Mouse (Mus musculus): ENCODE measurements at regions not wholly inside any gene's neighbourhood (a gene's known extent, or its start where the extent isn't known, plus 50 kb on each side); places are given as distances from the start of the nearest gene placed in this dataset.
"Not testable (repeated sequence)": the region's sequence is repeated elsewhere in the genome, so short reads cannot be mapped to it uniquely, and the experiment has no call there.

DNA sequence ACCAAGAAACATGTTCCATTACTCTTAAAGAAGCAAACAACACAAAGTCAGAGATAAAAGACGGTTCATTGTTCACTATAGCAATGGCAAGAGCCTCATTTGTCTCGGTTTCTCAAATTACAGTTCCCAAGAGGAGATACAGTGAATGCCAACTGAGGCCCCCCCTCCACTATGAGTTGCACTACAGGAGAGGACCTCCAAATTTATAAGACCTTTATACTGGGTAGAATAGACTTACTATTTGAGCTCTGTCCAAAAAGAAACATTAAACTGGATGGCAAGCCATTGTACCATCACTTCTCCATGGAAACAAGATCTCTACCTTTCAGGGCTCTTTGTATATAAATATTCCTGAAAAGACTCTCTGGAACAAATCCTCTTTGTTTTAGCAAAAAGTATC, 66.4 kb downstream of the Fundc1 start:
- no peak for DNase-seq (ENCODE audit: low spot score)

DNA sequence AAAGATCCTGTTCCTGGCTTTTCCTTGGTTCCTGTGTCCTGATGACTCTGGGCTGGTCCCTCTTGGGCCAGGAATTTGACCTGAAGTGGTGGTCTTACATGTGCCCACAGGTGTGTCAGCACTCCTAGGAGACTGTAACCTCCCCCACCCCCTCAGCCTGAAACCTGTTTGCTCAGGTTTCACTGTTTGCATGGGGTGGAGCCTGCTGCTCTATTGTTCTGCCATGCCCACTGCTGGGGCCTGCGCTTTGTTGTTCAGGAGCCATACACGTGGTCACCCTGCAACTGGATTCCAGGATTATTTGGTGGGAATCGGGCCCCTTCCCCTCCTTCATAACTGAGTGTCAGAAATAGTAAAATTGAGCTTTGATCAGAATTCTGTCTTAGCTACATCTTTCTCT, 99.0 kb downstream of the Fundc1 start:
- DNase-seq (ENCODE audit: low spot score), result not testable (repeated sequence)

DNA sequence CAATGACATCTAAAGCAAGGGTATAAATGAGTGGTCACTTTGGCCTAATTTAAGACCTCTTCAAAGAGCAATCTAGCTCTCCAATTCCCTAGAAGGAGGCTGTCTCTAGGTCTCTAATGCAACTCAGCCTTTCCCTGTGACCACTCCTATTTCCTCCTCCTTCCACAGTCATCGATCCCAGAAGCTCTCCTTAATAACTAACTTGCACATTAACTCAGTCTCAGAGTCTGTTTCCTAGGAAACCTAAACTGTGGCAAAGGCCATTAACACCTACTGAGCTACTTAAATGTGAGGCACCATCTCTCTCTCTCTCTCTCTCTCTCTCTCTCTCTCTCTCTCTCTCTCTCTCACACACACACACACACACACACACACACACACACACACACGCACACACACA, 115.6 kb downstream of the Fundc1 start:
- DNase-seq (ENCODE audit: low spot score), result peak; percentile 1

DNA sequence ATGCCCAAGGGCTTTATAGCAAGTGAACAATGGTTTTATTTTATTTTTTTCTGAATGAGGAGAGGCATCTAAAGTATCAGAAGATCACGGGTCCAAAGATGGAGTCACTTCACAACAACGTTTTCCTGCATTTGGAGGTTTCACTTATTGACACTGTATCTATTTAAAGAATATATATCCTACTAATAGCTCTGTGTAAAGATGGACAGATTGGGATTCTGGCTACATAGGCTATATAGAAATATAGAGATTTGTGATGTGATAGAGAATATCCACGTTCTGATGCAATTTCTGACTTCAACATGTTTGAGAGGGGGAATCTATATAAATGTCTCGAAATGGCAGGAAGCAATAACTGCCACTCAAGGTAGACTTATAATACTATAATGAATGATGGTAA, 96.0 kb upstream of the Efhc2 start:
- DNase-seq (ENCODE audit: low spot score), result no peak

DNA sequence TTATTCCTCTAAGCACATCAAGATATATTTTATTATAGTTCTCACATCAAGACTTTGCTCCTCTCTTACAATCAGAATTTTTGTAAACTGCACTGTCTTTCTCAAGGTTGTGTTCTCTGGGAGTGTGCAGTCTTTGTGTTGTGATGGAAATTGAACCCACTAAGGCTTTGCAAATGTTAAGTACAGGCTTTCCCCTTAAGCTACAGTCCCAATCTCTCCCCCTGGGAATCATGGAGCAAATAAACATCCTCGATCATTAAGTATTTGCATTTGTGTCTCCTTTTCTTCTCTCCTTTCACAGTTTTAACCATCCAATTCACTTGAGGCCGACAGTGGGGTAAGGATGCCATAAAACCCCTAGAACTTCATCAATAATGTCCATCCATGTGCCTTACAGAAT, 85.1 kb upstream of the Efhc2 start:
- DNase-seq (ENCODE audit: low spot score), result no peak
